Mouse (Mus musculus): ENCODE data around the gene Tnk1.
A peak's percentile ranks its signal among the peaks of the same experiment; 100 is the strongest.

Gene Tnk1

DNA sequence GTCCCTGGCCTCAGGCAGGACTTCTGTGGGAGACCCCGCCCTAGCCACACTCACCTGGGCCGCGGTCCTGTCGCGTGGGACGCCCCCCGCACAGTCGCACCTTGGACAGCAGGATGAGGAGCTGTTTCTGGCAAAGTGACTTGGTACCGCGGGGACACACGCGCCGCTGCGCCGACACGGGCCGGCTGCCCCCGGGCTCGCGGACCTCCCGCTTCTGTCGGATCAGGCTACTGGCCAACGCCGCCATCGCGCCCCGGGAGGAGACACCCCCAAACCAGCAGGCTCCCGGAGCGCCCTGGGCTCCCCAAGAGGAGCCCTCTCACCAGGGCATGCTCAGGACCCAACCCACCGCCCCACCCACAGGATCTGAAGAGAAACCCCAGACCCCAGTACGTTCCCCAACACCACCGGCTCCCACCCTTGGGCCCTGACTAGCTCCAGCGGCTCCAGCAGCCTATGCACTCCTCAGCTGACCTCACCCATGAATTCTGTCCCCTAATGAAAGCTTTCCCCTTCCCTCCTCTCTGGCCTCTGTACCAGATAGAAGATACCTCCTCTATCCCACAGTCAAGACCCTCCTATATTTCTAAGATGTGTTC, 57.1 kb downstream of the Tnk1 start, which contains the start of gene Fgf11:
TSS of gene Fgf11 (minus strand) at position 479 of the 599 bp plus-strand sequence.
- DNase-seq, result peak in 1 of 2 experiments; percentile 19
